Mouse (Mus musculus) right cerebral cortex, postnatal 36 days (tissue): ENCODE measurements around the gene Bysl.
"Not testable (repeated sequence)": the region's sequence is repeated elsewhere in the genome, so short reads cannot be mapped to it uniquely, and the experiment has no call there.

Source experiments
- DNase-seq, 2 experiments: peaks; one replicate each; pipeline ENCODE4 v3.0.0; 2022; ENCODE audit warnings: low spot score in 2 of 2, mixed read lengths in 1 of 2

The Bysl gene

DNA sequence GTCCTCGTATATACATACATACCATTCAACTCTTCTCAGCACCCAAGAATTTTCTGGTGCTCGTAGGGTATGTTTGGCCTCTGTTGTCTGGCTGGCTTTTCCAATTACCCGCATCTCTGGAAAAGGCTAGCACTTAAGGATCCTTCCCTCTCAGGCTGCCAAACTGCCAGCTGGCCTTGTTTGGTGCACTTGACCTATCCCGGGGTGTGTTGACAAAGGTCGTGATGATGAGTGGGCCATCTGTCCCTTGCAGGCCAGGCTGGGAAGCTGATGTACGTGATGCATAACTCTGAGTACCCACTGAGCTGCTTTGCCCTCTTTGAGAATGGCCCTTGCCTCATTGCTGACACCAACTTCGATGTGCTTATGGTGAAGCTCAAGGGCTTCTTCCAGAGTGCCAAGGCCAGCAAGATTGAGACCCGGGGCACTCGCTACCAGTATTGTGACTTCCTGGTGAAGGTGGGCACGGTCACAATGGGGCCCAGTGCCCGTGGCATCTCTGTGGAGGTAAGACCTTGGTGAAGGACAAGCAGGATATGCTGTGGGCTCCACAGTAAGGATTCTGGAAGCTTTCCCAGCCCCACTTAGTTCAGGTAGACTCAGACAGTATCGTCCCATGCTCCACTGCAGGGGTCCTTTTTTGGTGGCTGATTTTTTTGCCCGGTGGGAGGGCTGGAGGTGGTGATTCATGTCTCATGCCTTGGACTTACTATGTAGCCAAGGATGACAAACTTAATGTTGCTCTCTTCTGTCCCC is 7.4 kb upstream of the Bysl start:
- DNase-seq, result no peak

GRCm38 (mm10) chr17:47617605-47618307 is 6.5 kb upstream of the Bysl start:
- no peak for DNase-seq

- no peak for DNase-seq
These were observed 5.4 kb upstream of the Bysl start for GRCm38 (mm10) chr17:47616652-47617051.

DNA sequence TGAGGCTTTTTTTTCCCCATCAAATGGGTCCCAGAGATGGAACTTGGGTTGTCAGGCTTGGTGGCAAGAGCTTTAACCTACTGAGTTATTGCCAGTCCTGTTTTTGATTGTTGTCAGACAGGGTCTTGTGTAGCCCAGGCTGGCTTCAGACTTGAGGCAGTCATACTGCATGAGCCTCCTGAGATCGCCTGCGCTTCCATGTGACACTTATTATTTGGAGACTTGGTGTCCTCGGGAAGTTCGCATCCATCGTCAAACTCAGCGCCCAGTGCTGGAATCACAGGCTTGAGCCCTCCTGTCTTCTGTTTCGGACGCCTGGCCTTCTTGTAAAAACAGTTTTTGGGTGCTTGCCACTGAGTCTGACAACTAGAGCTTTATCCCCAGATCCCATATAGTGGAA is 4.8 kb upstream of the Bysl start:
- DNase-seq, result no peak

GRCm38 (mm10) chr17:47614018-47614417 is 2.7 kb upstream of the Bysl start:
- no peak for DNase-seq

DNA sequence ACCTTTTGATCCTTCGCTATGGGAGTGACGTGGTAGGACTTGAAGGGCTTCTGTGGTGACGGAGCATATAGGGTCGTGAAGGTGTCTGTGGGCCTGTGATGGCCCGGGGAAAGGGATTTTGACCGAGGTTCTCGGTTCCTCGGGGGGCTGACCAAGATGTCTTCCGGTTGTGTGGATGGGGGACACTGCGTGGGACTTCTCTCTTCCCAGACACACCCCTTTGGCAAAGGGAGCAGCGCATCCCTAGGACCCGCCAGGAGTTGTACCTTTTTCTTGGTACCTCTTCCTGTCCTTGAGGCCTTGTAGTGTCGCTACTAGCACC is 330 bp upstream of the Bysl start:
- DNase-seq, result no peak

- no peak for DNase-seq
These were observed 2.1 kb downstream of the Bysl start for GRCm38 (mm10) chr17:47609182-47609581.

GRCm38 (mm10) chr17:47606220-47606619 is 5.1 kb downstream of the Bysl start:
- DNase-seq, result no peak

- no peak for DNase-seq
These were observed 9.0 kb downstream of the Bysl start for GRCm38 (mm10) chr17:47602289-47602688.

DNA sequence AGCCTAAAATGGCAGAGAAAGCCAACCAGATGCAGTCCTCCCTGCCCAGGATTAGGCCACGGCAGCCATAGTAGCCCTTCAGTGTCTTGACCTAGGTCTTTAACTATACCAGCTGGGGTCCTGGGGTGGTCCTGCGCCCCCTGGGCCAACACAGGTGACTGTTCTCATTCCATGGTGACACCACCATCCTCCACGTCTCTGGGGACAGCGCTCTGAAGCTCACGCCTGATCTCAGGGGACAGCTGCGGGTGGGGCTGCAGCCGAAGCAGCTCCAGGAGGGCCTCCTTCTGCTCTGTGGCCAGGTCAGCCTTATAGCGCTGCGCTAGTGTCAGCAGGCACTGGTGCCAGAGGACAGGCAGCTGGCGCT is 9.9 kb downstream of the Bysl start:
- DNase-seq, result no peak

DNA sequence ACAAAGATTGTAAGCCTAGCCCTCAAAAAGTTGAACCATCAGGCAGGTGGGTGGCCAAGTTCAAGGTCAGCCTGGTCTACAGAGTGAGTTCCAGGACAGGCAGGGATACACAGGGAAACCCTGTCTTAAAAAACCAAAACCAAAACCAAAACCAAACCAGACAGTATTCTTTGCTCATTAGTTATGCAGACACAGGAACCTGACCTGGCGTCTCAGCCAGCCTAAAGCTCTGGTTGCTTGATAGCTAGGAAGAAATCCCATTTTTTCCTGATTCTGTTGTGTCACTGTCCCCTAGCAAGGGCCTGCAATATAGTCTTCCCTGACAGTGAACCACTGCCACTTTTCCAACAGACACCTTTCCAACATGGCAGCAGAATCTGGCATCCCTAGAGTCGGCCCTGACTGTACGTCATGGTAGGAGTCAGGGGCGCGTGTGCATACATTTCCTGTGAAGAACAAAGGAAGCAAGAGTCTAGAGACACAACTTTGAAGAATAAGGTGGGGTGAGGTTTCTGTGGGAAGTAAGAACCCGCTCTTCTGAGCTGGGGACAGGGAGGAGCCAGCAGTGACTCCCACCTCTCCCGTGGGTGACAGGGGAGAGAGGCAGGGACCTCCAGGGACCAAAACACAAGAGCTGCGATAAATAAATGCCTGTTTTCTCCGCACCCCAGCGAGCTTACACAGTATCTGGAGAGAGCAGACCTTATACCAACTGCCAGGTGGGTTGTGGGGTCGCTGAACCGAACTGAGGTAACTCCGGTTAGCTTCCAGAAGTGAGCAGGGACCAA is 10.5 kb downstream of the Bysl start:
- DNase-seq, result no peak

DNA sequence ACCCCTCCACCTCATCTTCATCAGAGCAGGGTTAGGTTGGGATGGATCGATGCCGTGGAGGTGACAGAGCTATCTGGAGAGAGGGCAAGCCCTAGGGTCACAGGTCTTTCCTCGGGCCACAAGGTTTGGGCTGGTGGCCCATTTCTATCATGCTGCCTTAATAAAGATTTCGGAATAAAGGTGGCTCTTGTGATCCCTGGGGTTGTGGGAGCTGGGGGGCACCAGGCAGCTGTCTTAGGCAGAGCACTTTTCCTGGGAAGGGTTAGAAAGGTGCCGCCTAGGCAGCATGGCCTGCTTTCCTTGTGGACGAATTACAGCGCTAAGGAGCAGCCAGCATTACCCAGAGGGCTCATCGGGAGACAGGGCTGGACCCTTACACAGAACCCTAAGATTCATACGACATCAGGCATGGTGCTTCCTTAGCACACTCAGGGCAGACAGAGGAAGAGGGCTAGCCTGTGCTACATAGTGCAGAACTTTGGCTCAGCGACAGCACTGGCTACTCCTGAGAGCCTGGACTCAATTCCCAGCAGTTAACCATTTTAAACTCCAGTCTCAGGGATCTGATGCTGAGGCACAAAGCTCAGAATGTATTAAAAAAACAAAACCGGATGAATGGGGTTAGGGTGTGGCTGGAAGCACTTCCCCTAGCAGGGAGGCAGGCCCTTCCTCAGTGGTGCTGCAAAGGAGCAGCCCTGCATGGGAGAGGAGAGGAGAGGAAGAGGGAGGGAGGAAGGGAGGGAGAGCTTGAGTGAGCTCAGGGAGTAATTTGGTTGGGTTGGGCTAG is 11.6 kb downstream of the Bysl start:
- DNase-seq, result no peak

DNA sequence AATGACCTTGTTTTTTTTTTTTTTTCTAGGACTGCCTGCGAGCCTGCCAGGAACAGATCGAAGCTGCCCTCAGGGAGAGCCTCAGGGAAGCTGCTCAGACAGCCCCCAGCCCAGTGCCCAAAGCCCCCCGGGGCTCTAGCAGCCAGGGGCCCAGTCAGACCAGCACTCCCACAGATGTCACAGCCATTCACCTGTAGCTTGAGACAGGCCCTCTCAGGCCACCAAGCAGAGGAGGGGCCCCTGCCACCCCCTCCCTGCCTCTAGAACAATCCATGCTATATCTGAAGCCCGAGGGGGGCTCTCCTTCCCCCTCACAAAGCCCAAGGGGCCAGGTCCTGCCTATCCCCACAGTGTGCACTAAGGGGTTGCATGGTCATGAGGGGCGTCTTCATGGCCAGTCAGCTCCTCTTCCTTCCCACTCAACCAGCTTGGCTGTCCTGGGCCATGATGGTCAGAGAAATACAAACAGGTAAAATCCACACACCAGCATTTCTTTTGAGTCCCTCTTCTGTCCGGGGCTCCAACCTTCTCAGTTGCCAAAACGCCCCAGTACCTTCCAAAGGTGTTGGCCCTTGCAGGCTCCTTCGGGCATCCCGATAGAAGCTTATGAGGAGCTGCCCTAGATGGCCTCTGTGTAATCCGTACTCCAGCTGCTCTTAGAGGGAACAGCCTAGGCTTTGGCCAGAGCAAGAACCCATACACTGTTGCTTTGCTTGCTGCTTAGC is 12.6 kb downstream of the Bysl start:
- not testable (repeated sequence) for DNase-seq

DNA sequence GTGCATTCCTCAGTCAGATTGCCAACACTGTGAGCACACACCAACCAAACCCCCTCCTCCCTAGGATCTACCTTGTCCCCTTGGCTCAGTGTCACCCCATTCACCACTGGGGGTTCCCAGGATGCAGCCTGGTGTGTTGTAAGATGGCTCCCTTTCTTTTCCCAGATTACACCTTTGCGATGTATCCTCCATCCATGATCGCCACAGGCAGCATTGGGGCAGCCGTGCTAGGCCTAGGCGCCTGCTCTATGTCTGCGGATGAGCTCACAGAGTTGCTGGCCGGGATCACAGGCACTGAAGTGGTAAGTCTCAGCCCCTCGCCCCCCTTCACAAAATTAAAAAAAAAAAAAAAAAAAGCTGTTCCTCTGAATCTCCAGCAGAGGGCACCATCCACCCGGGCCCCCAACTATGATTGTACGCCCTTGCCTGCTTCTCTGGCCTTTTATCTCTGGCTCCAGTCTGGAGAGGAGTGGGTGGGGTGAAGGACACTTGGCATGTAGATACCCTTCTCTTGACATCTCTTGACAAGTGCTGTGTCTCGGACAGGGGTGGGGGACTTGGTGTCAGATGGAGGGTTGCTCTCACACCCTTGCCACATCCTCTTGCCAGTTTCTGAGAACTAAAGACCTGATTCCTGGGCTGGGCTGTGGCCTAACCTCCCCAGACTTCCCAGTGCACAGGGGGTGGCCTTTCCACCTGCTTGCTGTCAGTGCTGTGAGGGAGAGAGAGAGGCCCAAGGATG is 13.3 kb downstream of the Bysl start:
- no peak for DNase-seq

DNA sequence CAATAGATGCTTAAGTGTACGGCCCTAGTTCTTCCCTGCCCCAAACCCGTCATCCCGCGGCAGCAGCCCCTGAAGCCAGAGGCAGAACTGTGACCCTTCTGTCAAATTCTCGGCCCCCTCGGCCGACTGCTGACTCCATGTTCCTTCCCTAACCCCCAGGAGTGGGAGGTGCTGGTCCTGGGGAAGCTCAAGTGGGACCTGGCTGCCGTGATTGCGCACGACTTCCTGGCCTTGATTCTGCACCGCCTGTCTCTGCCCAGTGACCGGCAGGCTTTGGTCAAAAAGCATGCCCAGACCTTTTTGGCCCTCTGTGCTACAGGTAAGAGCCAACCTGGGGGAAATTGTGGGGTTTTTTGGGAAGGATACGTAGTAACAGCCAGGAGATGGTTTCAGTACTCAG is 14.0 kb downstream of the Bysl start:
- DNase-seq, result no peak

DNA sequence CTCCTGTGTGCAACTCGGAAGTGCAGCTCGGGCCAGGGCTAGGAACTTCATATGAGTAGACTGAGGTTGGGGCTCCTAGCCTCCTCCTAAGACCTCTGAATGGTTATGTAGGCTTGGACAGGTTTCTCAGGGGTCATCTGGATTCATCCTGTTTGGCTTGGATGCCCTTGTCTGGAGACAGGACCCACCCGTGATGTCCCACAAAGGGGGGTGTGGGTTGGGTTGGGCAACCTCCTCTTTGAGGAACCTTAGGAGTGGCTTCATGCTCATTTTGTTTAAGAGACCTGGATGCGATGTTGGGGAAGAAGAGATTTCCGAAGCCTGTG is 14.5 kb downstream of the Bysl start:
- DNase-seq, result no peak

- DNase-seq, result no peak
These were observed 15.0 kb downstream of the Bysl start for GRCm38 (mm10) chr17:47596162-47596838.

- DNase-seq, result no peak
These were observed 15.8 kb downstream of the Bysl start for GRCm38 (mm10) chr17:47595248-47596161.

GRCm38 (mm10) chr17:47594969-47595247 is 16.4 kb downstream of the Bysl start:
- no peak for DNase-seq
